Mouse (Mus musculus): ENCODE measurements around the gene Fntb.

DNA sequence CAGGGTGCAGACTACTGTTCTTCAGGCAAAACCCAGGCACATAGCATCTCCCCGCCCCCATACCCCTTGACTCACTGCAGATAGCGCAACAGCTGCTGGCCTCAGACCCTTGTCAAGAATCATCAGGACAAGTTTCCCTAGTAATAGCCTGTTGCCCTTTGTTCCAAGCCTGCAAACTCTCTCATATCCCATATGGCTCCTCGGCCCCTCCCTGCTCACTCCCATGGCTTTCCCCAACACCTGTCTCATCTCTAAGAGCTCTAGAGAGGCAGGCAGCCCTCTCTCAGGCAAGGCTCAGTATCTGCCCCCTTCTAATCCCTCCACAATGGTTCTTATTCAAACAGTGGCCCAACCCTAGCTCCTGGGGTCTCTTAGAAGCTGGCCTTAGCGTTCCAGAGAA, 55.2 kb downstream of the Fntb start:
- no peak for TF ChIP-seq CTCF (IDR thresholded peaks at IDR 0.05; ENCODE audit: low read depth, low read length)
- TF ChIP-seq EP300 (IDR thresholded peaks at IDR 0.05; ENCODE audit: insufficient read depth, low read depth, low read length) = no peak
- no peak for TF ChIP-seq POLR2A (IDR thresholded peaks at IDR 0.05; ENCODE audit: insufficient read depth, low read length)

Measured in ES-Bruce4 (cell line).